Mouse (Mus musculus) embryonic facial prominence, embryonic 15.5 days (tissue): ENCODE data around the gene Nalcn. TPM values are rescaled to one million over a fixed set of nuclear protein-coding genes. Genes with fewer than 3 reads are reported as not detected.

Experiments used
- ATAC-seq: fragments of 200-750 bp; cut with Nextera tagmentation; 2 replicates; pipeline ENCODE4 v1.8.0; 2017; ENCODE audit warnings: low read depth, moderate TSS enrichment; ENCODE audit not compliant: insufficient number of reproducible peaks, low FRiP score, low TSS enrichment
- H3K27ac ChIP-seq: fragments of 300-500 bp; sonication (generic); replicated peaks from 2 replicates; pipeline ENCODE4 v1.5.1; 2015; ENCODE audit warnings: mild to moderate bottlenecking, inconsistent platforms
- H3K27me3 ChIP-seq: fragments of 300-500 bp; sonication (generic); 2 replicates; pipeline ENCODE4 v1.6.1; 2015; ENCODE audit warnings: inconsistent platforms
- H3K36me3 ChIP-seq: fragments of 300-500 bp; sonication (generic); 2 replicates; pipeline ENCODE4 v1.6.1; 2015; ENCODE audit warnings: mild to moderate bottlenecking, inconsistent platforms
- H3K4me1 ChIP-seq: fragments of 300-500 bp; sonication (generic); 2 replicates; pipeline ENCODE4 v1.6.1; 2015; ENCODE audit warnings: inconsistent platforms
- H3K4me2 ChIP-seq: fragments of 300-500 bp; sonication (generic); replicated peaks from 2 replicates; pipeline ENCODE4 v1.6.1; 2015; ENCODE audit warnings: mild to moderate bottlenecking, inconsistent platforms
- H3K4me3 ChIP-seq: fragments of 300-500 bp; sonication (generic); replicated peaks from 2 replicates; pipeline ENCODE4 v1.5.1; 2015; ENCODE audit warnings: mild to moderate bottlenecking, inconsistent platforms
- H3K9ac ChIP-seq: fragments of 300-500 bp; sonication (generic); 2 replicates; pipeline ENCODE4 v1.6.1; 2015; ENCODE audit warnings: inconsistent platforms
- H3K9me3 ChIP-seq: fragments of 300-500 bp; sonication (generic); replicated peaks from 2 replicates; pipeline ENCODE4 v1.6.1; 2016; ENCODE audit warnings: inconsistent platforms
- WGBS: fragments of 180-500 bp; shearing (Covaris S2); methylation state at CpG from one replicate; pipeline ENCODE4 v1.1.7; 2015; 5-methylcytosine and 5-hydroxymethylcytosine counted together
- polyA plus RNA-seq: library from polyadenylated mRNA; unstranded; fragments of >200 nt; fragmentation: Nextera tagmentation; extraction: Ambion mirVana; gene quantifications from 2 replicates; pipeline ENCODE4 v1.2.1, GENCODE M21; 2015

Nalcn gene
- polyA plus RNA-seq, 1 experiment from 2014 or later = 1.5 TPM

- Histone ChIP-seq H3K27me3 (no peaks in the 10 kb centered on the region), H3K9ac (no peak overlapping the region), H3K4me1 (no peaks in the 10 kb centered on the region), H3K9me3 (no peaks in the 10 kb centered on the region), H3K36me3 (no peaks in the 10 kb centered on the region), H3K27ac (no peak overlapping the region), H3K4me3 (no peak overlapping the region), H3K4me2 (no peak overlapping the region)
- no peak for ATAC-seq
- WGBS = 75% methylated on average over 4 of the region's 4 CpGs
These were observed 51.6 kb downstream of the Nalcn start for GRCm38 (mm10) chr14:123575356-123575755.

GRCm38 (mm10) chr14:123574936-123575335 is 52.0 kb downstream of the Nalcn start:
- Histone ChIP-seq H3K4me2 (no peak overlapping the region), H3K36me3 (no peaks in the 10 kb centered on the region), H3K4me1 (no peaks in the 10 kb centered on the region), H3K4me3 (no peak overlapping the region), H3K27ac (no peak overlapping the region), H3K9me3 (no peaks in the 10 kb centered on the region), H3K27me3 (no peaks in the 10 kb centered on the region), H3K9ac (no peak overlapping the region)
- no peak for ATAC-seq

GRCm38 (mm10) chr14:123566599-123566998 is 60.3 kb downstream of the Nalcn start:
- no peaks in the 10 kb centered on the region for H3K36me3 ChIP-seq
- 42% methylated on average over 2 of the region's 2 CpGs for WGBS
- no peak overlapping the region for H3K27ac ChIP-seq
- H3K4me1 ChIP-seq = no peaks in the 10 kb centered on the region
- H3K27me3 ChIP-seq = no peaks in the 10 kb centered on the region
- no peaks in the 10 kb centered on the region for H3K9me3 ChIP-seq
- no peak for ATAC-seq
- H3K9ac ChIP-seq = no peak overlapping the region
- H3K4me3 ChIP-seq = no peak overlapping the region
- H3K4me2 ChIP-seq = no peak overlapping the region

- Histone ChIP-seq H3K9ac (no peak overlapping the region), H3K36me3 (no peaks in the 10 kb centered on the region), H3K4me1 (no peaks in the 10 kb centered on the region), H3K4me2 (no peak overlapping the region), H3K27me3 (no peaks in the 10 kb centered on the region), H3K27ac (no peak overlapping the region), H3K4me3 (no peak overlapping the region), H3K9me3 (no peaks in the 10 kb centered on the region)
- no peak for ATAC-seq
These were observed 71.4 kb downstream of the Nalcn start for GRCm38 (mm10) chr14:123555533-123555932.

GRCm38 (mm10) chr14:123554936-123555335 is 72.0 kb downstream of the Nalcn start:
- Histone ChIP-seq H3K4me2 (no peak overlapping the region), H3K4me3 (no peak overlapping the region), H3K27ac (no peak overlapping the region), H3K9me3 (no peaks in the 10 kb centered on the region), H3K4me1 (no peaks in the 10 kb centered on the region), H3K36me3 (no peaks in the 10 kb centered on the region), H3K9ac (no peak overlapping the region), H3K27me3 (no peaks in the 10 kb centered on the region)
- ATAC-seq = no peak
- 42% methylated on average over 4 of the region's 4 CpGs for WGBS

GRCm38 (mm10) chr14:123542362-123542761 is 84.6 kb downstream of the Nalcn start:
- no peaks in the 10 kb centered on the region for H3K9me3 ChIP-seq
- H3K9ac ChIP-seq = no peak overlapping the region
- no peak for ATAC-seq
- H3K27me3 ChIP-seq = no peaks in the 10 kb centered on the region
- no peak overlapping the region for H3K27ac ChIP-seq
- no peaks in the 10 kb centered on the region for H3K4me1 ChIP-seq
- H3K4me2 ChIP-seq = no peak overlapping the region
- no peaks in the 10 kb centered on the region for H3K36me3 ChIP-seq
- no peak overlapping the region for H3K4me3 ChIP-seq

GRCm38 (mm10) chr14:123535636-123536035 is 91.3 kb downstream of the Nalcn start:
- no peak for ATAC-seq
- Histone ChIP-seq H3K4me2 (no peak overlapping the region), H3K27me3 (no peaks in the 10 kb centered on the region), H3K36me3 (no peaks in the 10 kb centered on the region), H3K4me1 (no peaks in the 10 kb centered on the region), H3K4me3 (no peak overlapping the region), H3K9me3 (no peaks in the 10 kb centered on the region), H3K27ac (no peak overlapping the region), H3K9ac (no peak overlapping the region)
- 73% methylated on average over 2 of the region's 2 CpGs for WGBS

GRCm38 (mm10) chr14:123533000-123533399 is 93.9 kb downstream of the Nalcn start:
- no peaks in the 10 kb centered on the region for H3K9me3 ChIP-seq
- H3K27ac ChIP-seq = no peak overlapping the region
- no peaks in the 10 kb centered on the region for H3K36me3 ChIP-seq
- H3K9ac ChIP-seq = no peak overlapping the region
- no peaks in the 10 kb centered on the region for H3K4me1 ChIP-seq
- no peak for ATAC-seq
- H3K27me3 ChIP-seq = no peaks in the 10 kb centered on the region
- no peak overlapping the region for H3K4me2 ChIP-seq
- H3K4me3 ChIP-seq = no peak overlapping the region
- 43% methylated on average over 1 of the region's 1 CpGs for WGBS

GRCm38 (mm10) chr14:123531271-123531670 is 95.7 kb downstream of the Nalcn start:
- Histone ChIP-seq H3K36me3 (no peaks in the 10 kb centered on the region), H3K9ac (no peak overlapping the region), H3K4me2 (no peak overlapping the region), H3K9me3 (no peaks in the 10 kb centered on the region), H3K27me3 (no peaks in the 10 kb centered on the region), H3K4me3 (no peak overlapping the region), H3K27ac (no peak overlapping the region), H3K4me1 (no peaks in the 10 kb centered on the region)
- ATAC-seq = peak; percentile 39; the same call in 1 of the 2 replicates
- WGBS = 6% methylated on average over 1 of the region's 1 CpGs

GRCm38 (mm10) chr14:123529143-123529542 is 97.8 kb downstream of the Nalcn start:
- H3K27me3 ChIP-seq = no peaks in the 10 kb centered on the region
- H3K9me3 ChIP-seq = no peaks in the 10 kb centered on the region
- H3K27ac ChIP-seq = no peak overlapping the region
- H3K4me1 ChIP-seq = no peaks in the 10 kb centered on the region
- no peaks in the 10 kb centered on the region for H3K36me3 ChIP-seq
- no peak overlapping the region for H3K9ac ChIP-seq
- ATAC-seq = no peak
- H3K4me3 ChIP-seq = no peak overlapping the region
- no peak overlapping the region for H3K4me2 ChIP-seq

GRCm38 (mm10) chr14:123513376-123514141 is 113.4 kb downstream of the Nalcn start:
- Histone ChIP-seq H3K4me2 (no peak overlapping the region), H3K9me3 (no peaks in the 10 kb centered on the region), H3K36me3 (no peaks in the 10 kb centered on the region), H3K4me1 (no peaks in the 10 kb centered on the region), H3K9ac (no peak overlapping the region), H3K4me3 (no peak overlapping the region), H3K27ac (no peak overlapping the region), H3K27me3 (no peaks in the 10 kb centered on the region)
- ATAC-seq = peak; percentile 76
- 32% methylated on average over 8 of the region's 8 CpGs for WGBS

- no peak overlapping the region for H3K9ac ChIP-seq
- no peak overlapping the region for H3K27ac ChIP-seq
- no peak overlapping the region for H3K4me2 ChIP-seq
- no peaks in the 10 kb centered on the region for H3K9me3 ChIP-seq
- ATAC-seq = no peak
- 48% methylated on average over 2 of the region's 2 CpGs for WGBS
- H3K4me3 ChIP-seq = no peak overlapping the region
- H3K4me1 ChIP-seq = no peaks in the 10 kb centered on the region
- H3K27me3 ChIP-seq = no peaks in the 10 kb centered on the region
- H3K36me3 ChIP-seq = no peaks in the 10 kb centered on the region
These were observed 114.0 kb downstream of the Nalcn start for GRCm38 (mm10) chr14:123512923-123513322.
